Mouse (Mus musculus) kidney, postnatal 0 days (tissue): ENCODE data around the gene Myo1b. TPM values are rescaled to one million over a fixed set of nuclear protein-coding genes. Genes with fewer than 3 reads are reported as not detected.

Experiments
- ATAC-seq: fragments of 200-750 bp; cut with Nextera tagmentation; replicated peaks from 2 replicates; pipeline ENCODE4 v1.8.0; 2017; ENCODE audit warnings: low read depth, moderate number of reproducible peaks, moderate TSS enrichment, moderate library complexity; ENCODE audit not compliant: low FRiP score
- DNase-seq: peaks from one replicate; pipeline ENCODE4 v3.0.0-alpha.2; 2016; ENCODE audit warnings: low spot score
- H3K27ac ChIP-seq: fragments of 300-500 bp; sonication (generic); 2 replicates; pipeline ENCODE4 v1.5.1; 2014; ENCODE audit warnings: mild to moderate bottlenecking
- H3K27me3 ChIP-seq: fragments of 300-500 bp; sonication (generic); 2 replicates; pipeline ENCODE4 v1.6.1; 2014; ENCODE audit warnings: low read length, mixed read lengths; ENCODE audit not compliant: insufficient read depth
- H3K36me3 ChIP-seq: fragments of 300-500 bp; sonication (generic); 2 replicates; pipeline ENCODE4 v1.6.1; 2014; ENCODE audit warnings: low read length, mixed read lengths; ENCODE audit not compliant: insufficient read depth
- H3K4me1 ChIP-seq: fragments of 300-500 bp; sonication (generic); replicated peaks from 2 replicates; pipeline ENCODE4 v1.6.1; 2014; ENCODE audit warnings: antibody characterized with exemption, low read length, mixed read lengths; ENCODE audit not compliant: insufficient read depth
- H3K4me2 ChIP-seq: fragments of 300-500 bp; sonication (generic); 2 replicates; pipeline ENCODE4 v1.6.1; 2014; ENCODE audit warnings: mild to moderate bottlenecking, low read length, moderate library complexity, mixed read lengths
- H3K4me3 ChIP-seq: fragments of 300-500 bp; sonication (generic); replicated peaks from 2 replicates; pipeline ENCODE4 v1.5.1; 2014; ENCODE audit warnings: low read depth, low read length
- H3K9ac ChIP-seq: fragments of 300-500 bp; sonication (generic); 2 replicates; pipeline ENCODE4 v1.6.1; 2014; ENCODE audit warnings: low read depth, low read length
- H3K9me3 ChIP-seq: fragments of 300-500 bp; sonication (generic); replicated peaks from 2 replicates; pipeline ENCODE4 v1.6.1; 2016; ENCODE audit warnings: low read length, inconsistent platforms, mixed read lengths
- CTCF ChIP-seq: IDR thresholded peaks from 2 replicates; pipeline ENCODE4 v1.5.1; 2016; ENCODE audit warnings: antibody characterized with exemption, low read depth, mild to moderate bottlenecking, moderate library complexity
- WGBS: fragments of 180-500 bp; shearing (Covaris S2); extraction: QIAGEN DNeasy Blood & Tissue Kit; methylation state at CpG from one replicate; pipeline ENCODE4 v1.1.7; 2014; 5-methylcytosine and 5-hydroxymethylcytosine counted together
- polyA plus RNA-seq: library from polyadenylated mRNA; unstranded; fragments of >200 nt; fragmentation: Nextera tagmentation; extraction: Ambion mirVana; gene quantifications from 2 replicates; pipeline ENCODE4 v1.2.1, GENCODE M21; 2015

Gene Myo1b
- polyA plus RNA-seq, 1 experiment from 2014 or later = 58.0 TPM

DNA sequence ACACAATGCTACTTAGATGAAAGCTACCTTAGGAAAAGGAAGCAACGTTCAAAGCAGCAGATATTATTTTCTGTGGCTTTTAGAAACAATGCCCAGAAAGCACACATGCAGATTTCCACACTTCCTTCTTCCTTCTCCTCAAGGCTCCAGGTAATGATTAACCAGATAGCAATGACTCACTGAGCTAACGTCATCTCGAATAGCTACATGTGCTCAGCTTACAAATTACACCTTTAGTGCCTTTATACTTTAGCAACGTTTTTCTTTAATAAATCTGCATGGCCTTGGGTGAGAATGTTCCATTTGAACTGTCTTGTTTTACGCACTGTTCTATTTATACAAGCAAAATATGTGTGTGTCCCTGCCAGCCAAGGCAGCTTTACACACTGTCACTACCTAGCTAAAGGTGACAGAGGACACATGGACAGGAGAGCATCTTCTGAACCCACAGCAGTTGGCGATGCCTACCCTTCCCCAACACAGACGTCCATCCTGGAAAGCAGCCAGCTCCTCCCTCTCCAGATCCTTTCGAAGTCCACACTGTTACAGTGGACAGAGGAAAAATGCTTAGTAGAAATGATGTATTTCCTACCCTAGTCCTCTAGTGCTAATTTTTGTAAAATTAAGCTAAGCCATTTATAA lies 66.2 kb downstream of the Myo1b start:
- Histone ChIP-seq H3K9ac (no peak overlapping the region), H3K27me3 (no peaks in the 10 kb centered on the region), H3K4me1 (peaks cover 3% of the 10 kb centered on the region; the same call in 1 of the 2 replicates), H3K36me3 (no peaks in the 10 kb centered on the region), H3K27ac (0 out of 2 replicates have a peak overlapping the region, but pooled peaks have one; percentile 15), H3K9me3 (no peaks in the 10 kb centered on the region), H3K4me2 (no peak overlapping the region), H3K4me3 (no peak overlapping the region)
- no peak for TF ChIP-seq CTCF
- WGBS = 37% methylated on average over 8 of the region's 8 CpGs
- peak; percentile 56 for DNase-seq
- peak; percentile 69; the same call in 1 of the 2 replicates for ATAC-seq

DNA sequence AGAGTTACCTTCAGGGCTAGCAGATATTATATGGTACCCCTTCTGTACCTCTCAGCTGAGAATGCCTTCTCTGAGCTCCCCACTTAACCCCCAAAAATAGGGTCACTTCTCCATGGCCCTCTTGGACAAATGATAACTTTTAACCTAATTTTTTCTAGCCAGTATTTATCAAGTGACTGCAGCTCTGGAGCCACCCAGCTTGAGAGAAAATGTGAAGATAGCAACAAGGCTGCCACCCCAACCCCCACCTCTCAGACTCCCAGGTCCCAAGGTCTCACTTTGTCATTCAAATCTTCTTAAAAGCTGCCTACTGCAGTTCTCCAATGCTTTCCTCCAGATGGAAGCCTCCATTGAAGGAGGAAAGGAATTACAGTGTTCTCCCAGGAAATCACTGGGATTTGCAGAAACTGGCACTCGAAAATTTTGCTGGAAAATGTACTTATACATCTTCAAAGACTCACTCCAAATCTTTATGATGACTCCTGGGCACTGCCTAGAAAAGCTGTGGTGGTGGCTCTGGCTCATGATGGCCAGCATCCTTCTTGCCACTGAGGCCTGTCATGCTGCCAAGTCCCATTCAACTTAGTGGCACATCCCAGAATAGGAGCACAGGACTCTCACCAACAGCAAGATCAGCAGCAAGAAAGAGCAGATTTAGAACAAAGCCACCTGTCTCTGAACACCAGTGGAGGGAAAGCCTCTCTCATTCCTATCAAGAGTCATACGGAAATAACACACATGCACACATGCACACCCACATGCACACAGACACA lies 70.4 kb downstream of the Myo1b start:
- H3K9me3 ChIP-seq = no peaks in the 10 kb centered on the region
- no peak overlapping the region for H3K27ac ChIP-seq
- no peaks in the 10 kb centered on the region for H3K36me3 ChIP-seq
- WGBS = 73% methylated on average over 2 of the region's 2 CpGs
- DNase-seq (no peak), ATAC-seq (no peak)
- no peak overlapping the region for H3K4me3 ChIP-seq
- H3K4me2 ChIP-seq = no peak overlapping the region
- TF ChIP-seq CTCF = no peak
- H3K9ac ChIP-seq = no peak overlapping the region
- peaks cover 3% of the 10 kb centered on the region; the same call in 1 of the 2 replicates for H3K4me1 ChIP-seq
- H3K27me3 ChIP-seq = no peaks in the 10 kb centered on the region

- H3K4me3 ChIP-seq = no peak overlapping the region
- H3K27me3 ChIP-seq = no peaks in the 10 kb centered on the region
- DNase-seq = peak; percentile 46
- peak; percentile 27; the same call in 1 of the 2 replicates for TF ChIP-seq CTCF
- H3K9ac ChIP-seq = no peak overlapping the region
- H3K9me3 ChIP-seq = no peaks in the 10 kb centered on the region
- H3K36me3 ChIP-seq = no peaks in the 10 kb centered on the region
- no peak for ATAC-seq
- no peak overlapping the region for H3K27ac ChIP-seq
- WGBS = 67% methylated on average over 11 of the region's 11 CpGs
- H3K4me1 ChIP-seq = 0 out of 2 replicates have a peak, but pooled peaks cover 2% of the 10 kb centered on the region
- no peak overlapping the region for H3K4me2 ChIP-seq
Measured at GRCm38 (mm10) chr1:51837845-51838623, 77.8 kb downstream of the Myo1b start.

DNA sequence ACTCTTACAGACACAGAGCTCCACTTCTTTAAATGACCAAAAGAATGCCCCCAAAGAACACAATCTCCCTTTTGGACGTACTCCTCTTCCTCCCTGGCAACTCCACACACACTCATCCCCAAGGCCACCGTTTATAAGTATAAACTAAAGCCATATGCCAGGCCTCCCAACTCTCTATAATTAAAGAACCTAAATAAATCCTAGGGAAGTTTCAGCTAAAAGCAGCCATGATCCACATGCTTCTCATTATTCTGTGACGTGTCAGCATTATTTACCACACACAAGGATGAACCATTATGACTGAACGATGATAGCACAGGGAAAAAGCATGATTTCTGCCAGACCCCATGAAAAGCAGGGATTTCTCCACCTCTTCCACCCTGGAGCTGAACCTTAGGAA lies 78.6 kb downstream of the Myo1b start:
- no peak for TF ChIP-seq CTCF
- 64% methylated on average over 4 of the region's 4 CpGs for WGBS
- ATAC-seq = no peak
- Histone ChIP-seq H3K27ac (no peak overlapping the region), H3K4me3 (no peak overlapping the region), H3K4me2 (no peak overlapping the region), H3K4me1 (0 out of 2 replicates have a peak, but pooled peaks cover 2% of the 10 kb centered on the region), H3K27me3 (no peaks in the 10 kb centered on the region), H3K9ac (no peak overlapping the region), H3K36me3 (no peaks in the 10 kb centered on the region), H3K9me3 (no peaks in the 10 kb centered on the region)
- DNase-seq = no peak

DNA sequence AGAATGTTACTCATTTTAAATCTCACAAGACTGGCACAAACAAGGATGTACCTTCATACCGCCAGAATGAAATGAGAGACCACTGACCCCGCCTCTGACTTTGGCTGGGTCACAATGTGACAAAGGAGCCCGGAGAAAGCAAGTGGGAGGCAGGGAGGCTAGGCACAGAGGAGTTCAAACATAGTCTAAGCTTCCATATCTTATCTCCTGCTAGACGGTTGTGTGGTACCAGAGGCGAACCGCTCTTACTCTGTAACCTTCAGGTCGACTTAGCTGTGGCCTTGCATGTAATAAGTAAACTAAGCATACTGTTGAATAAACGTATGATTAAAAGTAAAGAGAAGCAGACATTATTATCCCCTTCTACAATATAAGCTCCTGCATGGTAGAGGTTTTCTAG lies 80.1 kb downstream of the Myo1b start:
- no peak overlapping the region for H3K9ac ChIP-seq
- no peaks in the 10 kb centered on the region for H3K27me3 ChIP-seq
- 0 out of 2 replicates have a peak, but pooled peaks cover 2% of the 10 kb centered on the region for H3K4me1 ChIP-seq
- WGBS = 50% methylated on average over 8 of the region's 8 CpGs
- no peak overlapping the region for H3K27ac ChIP-seq
- DNase-seq (no peak), ATAC-seq (no peak)
- TF ChIP-seq CTCF = no peak
- H3K36me3 ChIP-seq = no peaks in the 10 kb centered on the region
- no peak overlapping the region for H3K4me2 ChIP-seq
- H3K4me3 ChIP-seq = no peak overlapping the region
- no peaks in the 10 kb centered on the region for H3K9me3 ChIP-seq

DNA sequence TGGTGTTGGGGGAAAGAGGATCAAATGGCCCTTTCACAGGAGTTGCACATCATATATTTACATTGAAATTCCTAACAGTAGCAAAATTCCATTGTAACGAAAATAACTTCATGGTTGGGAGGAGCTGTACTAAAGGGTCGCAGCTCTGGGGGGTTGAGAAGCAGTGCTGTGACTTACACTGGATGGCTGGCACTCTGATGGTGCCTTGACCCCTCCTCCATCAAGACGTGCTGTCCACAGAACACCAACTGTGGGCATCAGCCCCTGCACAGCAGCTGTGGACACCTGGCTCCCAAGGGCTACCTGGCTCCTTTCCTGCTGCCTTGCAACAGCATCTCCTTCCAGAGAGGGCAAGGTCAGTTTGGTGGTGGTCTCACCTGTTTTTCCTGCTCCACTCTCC lies 81.8 kb downstream of the Myo1b start:
- ATAC-seq = no peak
- WGBS = 51% methylated on average over 3 of the region's 3 CpGs
- no peaks in the 10 kb centered on the region for H3K27me3 ChIP-seq

More for the DNA sequence above, 81.8 kb downstream of the Myo1b start:
- DNase-seq = no peak
- Histone ChIP-seq H3K4me1 (0 out of 2 replicates have a peak, but pooled peaks cover 2% of the 10 kb centered on the region), H3K4me3 (no peak overlapping the region), H3K27ac (no peak overlapping the region), H3K36me3 (peaks cover 3% of the 10 kb centered on the region; the same call in 1 of the 2 replicates), H3K4me2 (no peak overlapping the region), H3K9me3 (no peaks in the 10 kb centered on the region), H3K9ac (no peak overlapping the region)
- TF ChIP-seq CTCF = no peak
